In the genomic region with DNA sequence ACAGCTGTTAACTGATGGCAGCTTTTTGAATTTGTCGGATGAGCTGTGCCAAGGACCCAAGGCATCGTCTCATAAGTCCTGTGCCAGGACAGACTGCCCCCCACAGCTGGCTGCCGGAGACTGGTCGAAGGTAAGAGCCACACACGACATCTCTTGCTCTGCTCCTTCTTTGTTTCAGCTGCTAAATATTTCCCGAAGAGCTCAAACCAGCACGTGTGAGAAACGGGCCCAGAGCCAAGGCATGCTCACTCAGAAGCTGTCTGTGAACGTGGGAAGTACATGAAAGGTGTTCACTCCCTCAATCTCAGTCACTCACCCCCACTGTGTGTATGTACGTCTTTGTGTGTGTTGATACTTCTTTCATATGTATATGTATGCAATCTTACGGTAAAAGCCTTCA, we compare ENCODE assay signal across 22 mouse cellular contexts.
DNase-seq lines count a peak whose midpoint lies in the region; ATAC-seq and TF ChIP-seq lines count a peak whose summit lies in the region.
"Had no signal": no experiment of that assay in that cellular context is flagged by ENCODE, and none has a peak within 500 bp of the region (broad histone marks: within the 10 kb centered on the region; RNA-seq: fewer than 3 reads in every experiment).

No protein-coding gene starts in this region.

- TF ChIP-seq CTCF in brain, embryonic 14.5 days (IDR thresholded peaks at IDR 0.05; ENCODE audit: borderline replicate concordance, extremely low read depth, insufficient read depth, insufficient read length), result no peak

- H3K4me2 ChIP-seq in embryonic facial prominence, embryonic 14.5 days (ENCODE audit: low read depth, low read length), result 0 out of 2 replicates have a peak overlapping the region, but pooled peaks have one; percentile 10
- H3K4me2 ChIP-seq in heart, embryonic 16.5 days (ENCODE audit: low read depth, low read length), result peak overlapping the region; percentile 32
- H3K4me2 ChIP-seq: forebrain, embryonic 12.5 days; hindbrain, embryonic 13.5 days; intestine, embryonic 15.5 days; midbrain, embryonic 15.5 days had no signal

- H3K4me1 ChIP-seq in embryonic facial prominence, embryonic 14.5 days (ENCODE audit: control insufficient read depth, insufficient read depth, low read length), result peaks cover 21% of the 10 kb centered on the region
- H3K4me1 ChIP-seq in embryonic facial prominence, embryonic 10.5 days, result no peaks in the 10 kb centered on the region
- peaks cover 2% of the 10 kb centered on the region; the same call in 1 of the 2 replicates for H3K4me1 ChIP-seq in heart, embryonic 16.5 days (ENCODE audit: control insufficient read depth, insufficient read depth, low read length)
- H3K4me1 ChIP-seq: forebrain, embryonic 12.5 days; hindbrain, embryonic 13.5 days; intestine, embryonic 15.5 days; midbrain, embryonic 15.5 days had no signal

- no peak overlapping the region for H3K4me3 ChIP-seq in embryonic facial prominence, embryonic 14.5 days (ENCODE audit: low read depth, low read length)
- H3K4me3 ChIP-seq in embryonic facial prominence, embryonic 10.5 days, result no peak overlapping the region
- H3K4me3 ChIP-seq in heart, embryonic 16.5 days (ENCODE audit: low read length), result no peak overlapping the region
- H3K4me3 ChIP-seq: forebrain, embryonic 12.5 days; heart, adult 2 months; hindbrain, embryonic 13.5 days; intestine, embryonic 15.5 days; midbrain, embryonic 15.5 days; myocyte had no signal

- WGBS in embryonic facial prominence, embryonic 14.5 days, result 63% methylated on average over 11 of the region's 11 CpGs
- 89% methylated on average over 11 of the region's 11 CpGs for WGBS in embryonic facial prominence, embryonic 10.5 days
- WGBS in heart, embryonic 16.5 days, result 51% methylated on average over 11 of the region's 11 CpGs

- no peak overlapping the region for H3K9ac ChIP-seq in embryonic facial prominence, embryonic 14.5 days (ENCODE audit: low read depth, low read length)
- H3K9ac ChIP-seq in heart, embryonic 16.5 days (ENCODE audit: low read length), result no peak overlapping the region
- H3K9ac ChIP-seq: forebrain, embryonic 12.5 days; hindbrain, embryonic 13.5 days; intestine, embryonic 15.5 days; midbrain, embryonic 15.5 days had no signal

- H3K27me3 ChIP-seq in embryonic facial prominence, embryonic 14.5 days (replicated peaks; ENCODE audit: control insufficient read depth, insufficient read depth, low read length), result no peaks in the 10 kb centered on the region
- H3K27me3 ChIP-seq in embryonic facial prominence, embryonic 10.5 days (replicated peaks; ENCODE audit: low read depth, poor library complexity, severe bottlenecking), result no peaks in the 10 kb centered on the region
- H3K27me3 ChIP-seq in heart, embryonic 16.5 days (ENCODE audit: control insufficient read depth, insufficient read depth, low read length), result no peaks in the 10 kb centered on the region
- H3K27me3 ChIP-seq: forebrain, embryonic 12.5 days; hindbrain, embryonic 13.5 days; intestine, embryonic 15.5 days; midbrain, embryonic 15.5 days had no signal

- no peak for ATAC-seq in embryonic facial prominence, embryonic 14.5 days (ENCODE audit: low read depth)
- ATAC-seq in heart, embryonic 16.5 days (replicated peaks; ENCODE audit: extremely low read depth, insufficient read depth, low FRiP score), result no peak
- ATAC-seq: activated CD4-positive, CD25-positive, alpha-beta regulatory T cell, adult 4 months; intestine, embryonic 15.5 days; midbrain, embryonic 15.5 days had no signal

- no peaks in the 10 kb centered on the region for H3K36me3 ChIP-seq in embryonic facial prominence, embryonic 14.5 days (ENCODE audit: control insufficient read depth, insufficient read depth, low read length)
- H3K36me3 ChIP-seq in embryonic facial prominence, embryonic 10.5 days (replicated peaks), result no peaks in the 10 kb centered on the region
- no peaks in the 10 kb centered on the region; the same call in 1 of the 2 replicates for H3K36me3 ChIP-seq in heart, embryonic 16.5 days (ENCODE audit: control insufficient read depth, insufficient read depth)
- H3K36me3 ChIP-seq: forebrain, embryonic 12.5 days; G1E; hindbrain, embryonic 13.5 days; intestine, embryonic 15.5 days; midbrain, embryonic 15.5 days had no signal

- DNase-seq in embryonic facial prominence, embryonic 14.5 days (ENCODE audit: low spot score), result no peak
- DNase-seq in embryonic facial prominence, embryonic 10.5 days (ENCODE audit: low spot score), result no peak
- no peak for DNase-seq in heart, adult 9 months (ENCODE audit: low spot score in 2 of 2)
- peak; percentile 4 for DNase-seq in lung, postnatal 14 days
- no peak for DNase-seq in lung, postnatal 25 days (ENCODE audit: low spot score)
- peak; percentile 16 for DNase-seq in brain, embryonic 14.5 days (ENCODE audit: low read depth)
- DNase-seq: adrenal gland, postnatal 10 days; gastrocnemius, postnatal 14 days; heart, adult 2 months; kidney, adult 9 months; kidney, postnatal 25 days; liver; lung, postnatal 10 days; thymus, postnatal 36 days had no signal

- no peak for TF ChIP-seq POLR2A in brain, embryonic 14.5 days (IDR thresholded peaks at IDR 0.05; ENCODE audit: borderline replicate concordance, extremely low read depth, insufficient read depth, insufficient read length, poor library complexity, severe bottlenecking)

- H3K9me3 ChIP-seq in embryonic facial prominence, embryonic 14.5 days (ENCODE audit: control insufficient read depth, low read length), result peaks cover 5% of the 10 kb centered on the region
- H3K9me3 ChIP-seq in embryonic facial prominence, embryonic 10.5 days, result no peaks in the 10 kb centered on the region
- H3K9me3 ChIP-seq in heart, embryonic 16.5 days (replicated peaks; ENCODE audit: control insufficient read depth, low read length), result no peaks in the 10 kb centered on the region; the same call in 1 of the 2 replicates
- H3K9me3 ChIP-seq: forebrain, embryonic 12.5 days; G1E; intestine, embryonic 15.5 days; midbrain, embryonic 15.5 days had no signal

- no peak overlapping the region for H3K27ac ChIP-seq in embryonic facial prominence, embryonic 14.5 days (replicated peaks; ENCODE audit: low read depth, low read length)
- no peak overlapping the region for H3K27ac ChIP-seq in embryonic facial prominence, embryonic 10.5 days (replicated peaks)
- H3K27ac ChIP-seq in heart, embryonic 16.5 days (ENCODE audit: low read length), result no peak overlapping the region
- H3K27ac ChIP-seq: forebrain, embryonic 12.5 days; heart, adult 2 months; hindbrain, embryonic 13.5 days; intestine, embryonic 15.5 days; midbrain, embryonic 15.5 days had no signal

Comparison
In these comparisons a context has a peak if more than half of its experiments do, and no peak if none do; other contexts are left out.
1. DNase-seq: peak in lung, postnatal 14 days (single experiment) and brain, embryonic 14.5 days (single experiment); none in embryonic facial prominence, embryonic 14.5 days (single experiment), embryonic facial prominence, embryonic 10.5 days (single experiment), heart, adult 9 months (0 of 2) and lung, postnatal 25 days (single experiment).